Mouse (Mus musculus) embryonic facial prominence, embryonic 11.5 days (tissue): Measurements from ENCODE around the gene Megf8. TPM values are rescaled to one million over a fixed set of nuclear protein-coding genes. Genes with fewer than 3 reads are reported as not detected.

Experiments used
- ATAC-seq: fragments of 200-750 bp; cut with Nextera tagmentation; replicated peaks from 2 replicates; pipeline ENCODE4 v1.8.0; 2017; ENCODE audit warnings: low read depth; ENCODE audit not compliant: insufficient number of reproducible peaks, low FRiP score, low TSS enrichment
- DNase-seq: peaks from one replicate; pipeline ENCODE4 v3.0.0-alpha.2; 2015; ENCODE audit warnings: low spot score
- H3K27ac ChIP-seq: fragments of 300-500 bp; sonication (generic); replicated peaks from 2 replicates; pipeline ENCODE4 v1.5.1; 2014; ENCODE audit warnings: mild to moderate bottlenecking, low read depth, low read length, control low read depth
- H3K27me3 ChIP-seq: fragments of 300-500 bp; sonication (generic); 2 replicates; pipeline ENCODE4 v1.6.1; 2014; ENCODE audit warnings: mild to moderate bottlenecking, low read length, moderate library complexity, mixed read lengths; ENCODE audit not compliant: control insufficient read depth, insufficient read depth
- H3K36me3 ChIP-seq: fragments of 300-500 bp; sonication (generic); replicated peaks from 2 replicates; pipeline ENCODE4 v1.6.1; 2014; ENCODE audit warnings: low read depth, mild to moderate bottlenecking, low read length, moderate library complexity, mixed read lengths; ENCODE audit not compliant: control insufficient read depth, insufficient read depth
- H3K4me1 ChIP-seq: fragments of 300-500 bp; sonication (generic); 2 replicates; pipeline ENCODE4 v1.6.1; 2014; ENCODE audit warnings: low read length, mixed read lengths; ENCODE audit not compliant: control insufficient read depth, insufficient read depth
- H3K4me2 ChIP-seq: fragments of 300-500 bp; sonication (generic); 2 replicates; pipeline ENCODE4 v1.6.1; 2014; ENCODE audit warnings: low read depth, mild to moderate bottlenecking, control low read depth, low read length, moderate library complexity
- H3K4me3 ChIP-seq: fragments of 300-500 bp; sonication (generic); 2 replicates; pipeline ENCODE4 v1.5.1; 2014; ENCODE audit warnings: low read depth, low read length, control low read depth
- H3K9ac ChIP-seq: fragments of 300-500 bp; sonication (generic); replicated peaks from 2 replicates; pipeline ENCODE4 v1.6.1; 2014; ENCODE audit warnings: mild to moderate bottlenecking, control low read depth, low read length
- H3K9me3 ChIP-seq: fragments of 300-500 bp; sonication (generic); replicated peaks from 2 replicates; pipeline ENCODE4 v1.6.1; 2016; ENCODE audit warnings: mild to moderate bottlenecking, low read length, inconsistent platforms, mixed read lengths; ENCODE audit not compliant: control insufficient read depth
- WGBS: fragments of 180-500 bp; shearing (Covaris S2); extraction: QIAGEN DNeasy Blood & Tissue Kit; methylation state at CpG from one replicate; pipeline ENCODE4 v1.1.7; 2014; 5-methylcytosine and 5-hydroxymethylcytosine counted together
- polyA plus RNA-seq: library from polyadenylated mRNA; unstranded; fragments of >200 nt; fragmentation: Nextera tagmentation; extraction: Ambion mirVana; gene quantifications from 2 replicates; pipeline ENCODE4 v1.2.1, GENCODE M21; 2014

Gene Megf8
- polyA plus RNA-seq, 1 experiment from 2014 or later, result 8.7 TPM

GRCm38 (mm10) chr7:25391856-25392453, 75.0 kb downstream of the Megf8 start:
- no peaks in the 10 kb centered on the region; the same call in 1 of the 2 replicates for H3K36me3 ChIP-seq
- no peak overlapping the region for H3K27ac ChIP-seq

GRCm38 (mm10) chr7:25392851-25393250, 75.9 kb downstream of the Megf8 start:
- H3K4me3 ChIP-seq, result no peak overlapping the region
- 43% methylated on average over 7 of the region's 7 CpGs for WGBS
- H3K4me1 ChIP-seq, result no peaks in the 10 kb centered on the region; the same call in 1 of the 2 replicates
- H3K4me2 ChIP-seq, result no peak overlapping the region
- ATAC-seq (no peak), DNase-seq (no peak)
- H3K36me3 ChIP-seq, result no peaks in the 10 kb centered on the region; the same call in 1 of the 2 replicates
- no peak overlapping the region for H3K9ac ChIP-seq
- H3K27me3 ChIP-seq, result no peaks in the 10 kb centered on the region
- H3K27ac ChIP-seq, result no peak overlapping the region
- no peaks in the 10 kb centered on the region for H3K9me3 ChIP-seq

More at GRCm38 (mm10) chr7:25391856-25392453, 75.0 kb downstream of the Megf8 start:
- no peak overlapping the region for H3K9ac ChIP-seq
- DNase-seq, result no peak
- no peaks in the 10 kb centered on the region for H3K27me3 ChIP-seq
- H3K9me3 ChIP-seq, result no peaks in the 10 kb centered on the region
- H3K4me1 ChIP-seq, result no peaks in the 10 kb centered on the region; the same call in 1 of the 2 replicates
- no peak for ATAC-seq
- no peak overlapping the region for H3K4me3 ChIP-seq
- 78% methylated on average over 2 of the region's 2 CpGs for WGBS
- no peak overlapping the region for H3K4me2 ChIP-seq

GRCm38 (mm10) chr7:25393451-25394210, 76.7 kb downstream of the Megf8 start:
- Histone ChIP-seq H3K9me3 (no peaks in the 10 kb centered on the region), H3K4me2 (no peak overlapping the region; the same call in 1 of the 2 replicates), H3K4me3 (no peak overlapping the region), H3K27ac (no peak overlapping the region), H3K9ac (no peak overlapping the region), H3K4me1 (no peaks in the 10 kb centered on the region; the same call in 1 of the 2 replicates), H3K27me3 (no peaks in the 10 kb centered on the region), H3K36me3 (no peaks in the 10 kb centered on the region)
- ATAC-seq, result no peak
- 67% methylated on average over 8 of the region's 8 CpGs for WGBS
- no peak for DNase-seq

- 17% methylated on average over 7 of the region's 7 CpGs for WGBS
- ATAC-seq, result no peak
- no peaks in the 10 kb centered on the region for H3K27me3 ChIP-seq
- peak overlapping the region; percentile 79 for H3K4me2 ChIP-seq
- H3K27ac ChIP-seq, result no peak overlapping the region
- no peak for DNase-seq
- no peaks in the 10 kb centered on the region; the same call in 1 of the 2 replicates for H3K4me1 ChIP-seq
- H3K36me3 ChIP-seq, result no peaks in the 10 kb centered on the region
- peak overlapping the region; percentile 57 for H3K4me3 ChIP-seq
- H3K9ac ChIP-seq, result peak overlapping the region; percentile 68
- no peaks in the 10 kb centered on the region for H3K9me3 ChIP-seq
These were observed 77.8 kb downstream of the Megf8 start for GRCm38 (mm10) chr7:25394754-25395153.

GRCm38 (mm10) chr7:25395186-25395557, 78.2 kb downstream of the Megf8 start:
- no peaks in the 10 kb centered on the region for H3K36me3 ChIP-seq
- H3K9ac ChIP-seq, result peak overlapping the region; percentile 68
- H3K4me1 ChIP-seq, result no peaks in the 10 kb centered on the region; the same call in 1 of the 2 replicates
- peak overlapping the region; percentile 57 for H3K4me3 ChIP-seq
- ATAC-seq (peak; percentile 42), DNase-seq (no peak)
- WGBS, result under 1% methylated on average over 22 of the region's 22 CpGs
- H3K4me2 ChIP-seq, result peak overlapping the region; percentile 79
- H3K27ac ChIP-seq, result no peak overlapping the region
- no peaks in the 10 kb centered on the region for H3K9me3 ChIP-seq
- H3K27me3 ChIP-seq, result no peaks in the 10 kb centered on the region

GRCm38 (mm10) chr7:25395558-25396521, 78.9 kb downstream of the Megf8 start:
- Histone ChIP-seq H3K4me3 (peak overlapping the region; percentile 57), H3K36me3 (no peaks in the 10 kb centered on the region), H3K9ac (peak overlapping the region; percentile 68), H3K4me1 (no peaks in the 10 kb centered on the region; the same call in 1 of the 2 replicates), H3K27ac (no peak overlapping the region), H3K9me3 (no peaks in the 10 kb centered on the region), H3K27me3 (no peaks in the 10 kb centered on the region), H3K4me2 (peak overlapping the region; percentile 79)
- 9% methylated on average over 52 of the region's 52 CpGs for WGBS
- peak; percentile 95 for DNase-seq
- peak; percentile 92 for ATAC-seq

GRCm38 (mm10) chr7:25396621-25397020, 79.7 kb downstream of the Megf8 start:
- no peak for DNase-seq
- no peak overlapping the region for H3K9ac ChIP-seq
- H3K4me3 ChIP-seq, result no peak overlapping the region
- WGBS, result 88% methylated on average over 14 of the region's 14 CpGs
- no peak overlapping the region for H3K4me2 ChIP-seq
- no peak overlapping the region for H3K27ac ChIP-seq
- ATAC-seq, result no peak
- no peaks in the 10 kb centered on the region for H3K4me1 ChIP-seq
- no peaks in the 10 kb centered on the region for H3K27me3 ChIP-seq
- no peaks in the 10 kb centered on the region for H3K9me3 ChIP-seq
- H3K36me3 ChIP-seq, result no peaks in the 10 kb centered on the region
